ENCODE assay signal across 8 mouse cellular contexts in genomic region chr2:16356106-16356818, GRCm38 (mm10). TPM values are rescaled to one million over a fixed set of nuclear protein-coding genes. Genes with fewer than 3 reads are reported as not detected.
A peak's percentile ranks its signal among the peaks of the same experiment; 100 is the strongest.
DNase-seq lines count a peak whose midpoint lies in the region; ATAC-seq and TF ChIP-seq lines count a peak whose summit lies in the region.

TSS of gene Plxdc2 (plus strand) at chr2:16356304.

- peaks cover 10% of the 10 kb centered on the region; the same call in 1 of the 2 replicates for H3K27me3 ChIP-seq in forebrain, embryonic 14.5 days (replicated peaks; ENCODE audit: control insufficient read depth, insufficient read depth, low read length)
- no peaks in the 10 kb centered on the region for H3K27me3 ChIP-seq in heart, embryonic 16.5 days (ENCODE audit: control insufficient read depth, insufficient read depth, low read length)
- peaks cover 13% of the 10 kb centered on the region for H3K27me3 ChIP-seq in liver, embryonic 11.5 days (replicated peaks; ENCODE audit: control insufficient read depth, insufficient read depth, low read length)
- H3K27me3 ChIP-seq in myocyte (ENCODE audit: control insufficient read depth, insufficient read depth, insufficient read length), result no peaks in the 10 kb centered on the region

- H3K27ac ChIP-seq in forebrain, embryonic 14.5 days (ENCODE audit: low read depth, low read length), result peak within 1 kb of the TSS; percentile 69
- peak within 1 kb of the TSS; percentile 71 for H3K27ac ChIP-seq in heart, embryonic 16.5 days (ENCODE audit: low read length)
- no peak within 1 kb of the TSS; the same call in 1 of the 2 replicates for H3K27ac ChIP-seq in liver, embryonic 11.5 days (ENCODE audit: low read depth, low read length)

- peak within 1 kb of the TSS; percentile 64 for H3K9ac ChIP-seq in forebrain, embryonic 14.5 days (ENCODE audit: low read length)
- H3K9ac ChIP-seq in heart, embryonic 16.5 days (ENCODE audit: low read length), result peak within 1 kb of the TSS; percentile 65
- H3K9ac ChIP-seq in liver, embryonic 11.5 days (ENCODE audit: low read depth, low read length), result peak within 1 kb of the TSS; percentile 43

- WGBS in forebrain, embryonic 14.5 days, result under 1% methylated on average over 43 of the region's 45 CpGs
- under 1% methylated on average over 41 of the region's 45 CpGs for WGBS in heart, embryonic 16.5 days
- WGBS in liver, embryonic 11.5 days, result under 1% methylated on average over 38 of the region's 45 CpGs

- no peaks in the 10 kb centered on the region for H3K9me3 ChIP-seq in forebrain, embryonic 14.5 days (replicated peaks; ENCODE audit: control insufficient read depth, low read length)
- H3K9me3 ChIP-seq in heart, embryonic 16.5 days (replicated peaks; ENCODE audit: control insufficient read depth, low read length), result no peaks in the 10 kb centered on the region
- H3K9me3 ChIP-seq in liver, embryonic 11.5 days (ENCODE audit: control insufficient read depth, low read length), result no peaks in the 10 kb centered on the region

- TF ChIP-seq POLR2A in myocyte (IDR thresholded peaks at IDR 0.05; ENCODE audit: insufficient read length, low read depth), result no peak

- H3K4me2 ChIP-seq in forebrain, embryonic 14.5 days (ENCODE audit: low read length), result peak within 1 kb of the TSS; percentile 88
- H3K4me2 ChIP-seq in heart, embryonic 16.5 days (ENCODE audit: low read depth, low read length), result peak within 1 kb of the TSS; percentile 78
- H3K4me2 ChIP-seq in liver, embryonic 11.5 days, result peak within 1 kb of the TSS; percentile 78
- peak within 1 kb of the TSS; percentile 48 for H3K4me2 ChIP-seq in myocyte (ENCODE audit: low read depth)

- 0 out of 2 replicates have a peak, but pooled peaks cover 10% of the 10 kb centered on the region for H3K4me1 ChIP-seq in forebrain, embryonic 14.5 days (ENCODE audit: control insufficient read depth, insufficient read depth, low read length)
- peaks cover 3% of the 10 kb centered on the region for H3K4me1 ChIP-seq in heart, embryonic 16.5 days (ENCODE audit: control insufficient read depth, insufficient read depth, low read length)
- no peaks in the 10 kb centered on the region; the same call in 1 of the 2 replicates for H3K4me1 ChIP-seq in liver, embryonic 11.5 days (replicated peaks; ENCODE audit: control insufficient read depth, insufficient read depth, low read length)

- H3ac ChIP-seq in myocyte (ENCODE audit: control insufficient read depth, insufficient read length), result no peak within 1 kb of the TSS

- peak within 1 kb of the TSS; percentile 65 for H3K4me3 ChIP-seq in forebrain, embryonic 14.5 days (ENCODE audit: low read depth, low read length)
- H3K4me3 ChIP-seq in heart, embryonic 16.5 days (ENCODE audit: low read length), result peak within 1 kb of the TSS; percentile 86
- H3K4me3 ChIP-seq in liver, embryonic 11.5 days (ENCODE audit: low read depth, low read length), result peak within 1 kb of the TSS; percentile 58
- H3K4me3 ChIP-seq in myocyte, result no peak within 1 kb of the TSS

- peak; percentile 92 for ATAC-seq in forebrain, embryonic 14.5 days
- ATAC-seq in heart, embryonic 16.5 days (replicated peaks; ENCODE audit: extremely low read depth, insufficient read depth, low FRiP score), result peak; percentile 82
- ATAC-seq in liver, embryonic 11.5 days (replicated peaks; ENCODE audit: low FRiP score), result peak; percentile 75

- peak; percentile 14 to 31 for DNase-seq in spleen, adult 18-20 months
- no peak for DNase-seq in spleen, adult 12 weeks (ENCODE audit: low spot score)
- DNase-seq in forebrain, embryonic 14.5 days (ENCODE audit: low spot score), result peak; percentile 87
- peak; percentile 83 for DNase-seq in kidney, postnatal 14 days
- DNase-seq in liver, embryonic 11.5 days (ENCODE audit: low spot score), result peak; percentile 65
- DNase-seq in telencephalon, adult 2 months (ENCODE audit: low read depth, low spot score), result peak; percentile 93

- H3K36me3 ChIP-seq in forebrain, embryonic 14.5 days (ENCODE audit: control insufficient read depth, insufficient read depth, low read length), result no peaks in the 10 kb centered on the region
- H3K36me3 ChIP-seq in heart, embryonic 16.5 days (ENCODE audit: control insufficient read depth, insufficient read depth), result no peaks in the 10 kb centered on the region
- H3K36me3 ChIP-seq in liver, embryonic 11.5 days (ENCODE audit: control insufficient read depth, insufficient read depth, low read length), result no peaks in the 10 kb centered on the region
- H3K36me3 ChIP-seq in myocyte (ENCODE audit: control insufficient read depth, insufficient read depth), result no peaks in the 10 kb centered on the region

- H3K79me2 ChIP-seq in myocyte (ENCODE audit: control insufficient read depth, insufficient read depth), result no peaks in the 10 kb centered on the region

TF ChIP-seq in myocyte, 11 proteins besides CTCF, POLR2A, EP300 and RAD21:
- no peak for TF ChIP-seq TCF12 (IDR thresholded peaks at IDR 0.05; ENCODE audit: insufficient read depth, poor library complexity, severe bottlenecking)
- peak in 1 of 3 experiments; percentile 4 for TF ChIP-seq MYOG (IDR thresholded peaks at IDR 0.05; ENCODE audit: control insufficient read depth in 1 of 3, insufficient read depth in 1 of 3, insufficient read length in 2 of 3, low read depth in 2 of 3)

RNA-seq across cellular contexts. Expression of gene Plxdc2, which starts in this region (rescaled TPM):
- polyA plus RNA-seq in forebrain, embryonic 14.5 days (2014; fragmentation: Nextera tagmentation; extraction: Ambion mirVana), result 9.7 and 12.3 TPM in 2 replicates
- polyA plus RNA-seq in heart, embryonic 16.5 days (2015; fragmentation: Nextera tagmentation; extraction: Ambion mirVana), result 20.1 and 20.7 TPM in 2 replicates
- polyA plus RNA-seq in liver, embryonic 11.5 days (2014; fragmentation: Nextera tagmentation; extraction: Ambion mirVana), result 8.8 and 8.9 TPM in 2 replicates
- polyA plus RNA-seq in myocyte (2012; fragmentation: generic; extraction: Trizol), result 0.16 TPM
